22 mouse cellular contexts compared by ENCODE assay signal in the genomic region with DNA sequence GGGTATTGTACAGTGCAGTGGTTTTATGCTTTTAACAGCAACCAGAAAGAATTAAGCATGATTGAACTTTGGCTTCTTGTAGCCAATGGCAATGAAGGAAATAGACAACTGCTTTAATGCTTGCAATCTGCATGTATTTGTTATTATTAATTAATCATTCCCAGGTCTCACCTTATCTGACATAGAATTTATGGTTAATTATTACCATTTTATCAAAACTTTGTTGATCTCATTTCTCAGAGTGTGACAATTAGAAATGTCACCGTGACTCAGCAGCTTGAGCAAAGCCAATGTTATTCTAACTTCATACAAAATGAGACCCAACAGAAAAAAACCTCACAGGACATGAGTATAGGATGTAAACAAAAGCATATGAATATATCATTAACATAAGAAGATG. TPM values are rescaled to one million over a fixed set of nuclear protein-coding genes. Genes with fewer than 3 reads are reported as not detected.
DNase-seq lines count a peak whose midpoint lies in the region; ATAC-seq and TF ChIP-seq lines count a peak whose summit lies in the region.
"Had no signal": no experiment of that assay in that cellular context is flagged by ENCODE, and none has a peak within 500 bp of the region (broad histone marks: within the 10 kb centered on the region; RNA-seq: fewer than 3 reads in every experiment).

No protein-coding gene starts in this region.

- TF ChIP-seq POLR2A in liver, adult 2 months (IDR thresholded peaks at IDR 0.05; ENCODE audit: extremely low read depth, insufficient read depth, low read length), result no peak

- H3K4me3 ChIP-seq in intestine, postnatal 0 days (ENCODE audit: low read depth, low read length), result no peak overlapping the region
- no peak overlapping the region for H3K4me3 ChIP-seq in intestine, embryonic 16.5 days (ENCODE audit: low read length)
- no peak overlapping the region for H3K4me3 ChIP-seq in liver, adult 2 months (ENCODE audit: insufficient read depth, low read depth, low read length)
- no peak overlapping the region for H3K4me3 ChIP-seq in liver, embryonic 12.5 days

- TF ChIP-seq CTCF in intestine, postnatal 0 days (IDR thresholded peaks at IDR 0.05; ENCODE audit: low read depth), result no peak
- no peak for TF ChIP-seq CTCF in liver, adult 2 months (IDR thresholded peaks at IDR 0.05; ENCODE audit: low read depth, low read length)

- peak; percentile 65 for ATAC-seq in intestine, postnatal 0 days
- ATAC-seq in intestine, embryonic 16.5 days, result no peak
- no peak for ATAC-seq in liver, embryonic 12.5 days
- ATAC-seq: activated CD4-positive, CD25-positive, alpha-beta regulatory T cell, adult 4 months; CD4-positive, CD25-positive, alpha-beta regulatory T cell, adult 4 months; Patski had no signal

- 38% methylated on average over 1 of the region's 1 CpGs for WGBS in intestine, postnatal 0 days
- 86% methylated on average over 1 of the region's 1 CpGs for WGBS in intestine, embryonic 16.5 days
- 21% methylated on average over 1 of the region's 1 CpGs for WGBS in liver, adult 2 months
- 51% methylated on average over 1 of the region's 1 CpGs for WGBS in liver, embryonic 12.5 days (ENCODE audit: insufficient replicate concordance)

- no peaks in the 10 kb centered on the region for H3K9me3 ChIP-seq in intestine, postnatal 0 days (ENCODE audit: control insufficient read depth)
- no peaks in the 10 kb centered on the region for H3K9me3 ChIP-seq in intestine, embryonic 16.5 days (ENCODE audit: control insufficient read depth, low read length)
- no peaks in the 10 kb centered on the region for H3K9me3 ChIP-seq in liver, embryonic 12.5 days (replicated peaks)

- H3K4me2 ChIP-seq in intestine, postnatal 0 days (replicated peaks; ENCODE audit: low read depth), result no peak overlapping the region
- no peak overlapping the region for H3K4me2 ChIP-seq in intestine, embryonic 16.5 days (ENCODE audit: low read depth, low read length)
- no peak overlapping the region for H3K4me2 ChIP-seq in liver, embryonic 12.5 days

- no peaks in the 10 kb centered on the region for H3K4me1 ChIP-seq in intestine, postnatal 0 days (replicated peaks; ENCODE audit: control insufficient read depth, insufficient read depth, low read length)
- H3K4me1 ChIP-seq in intestine, embryonic 16.5 days (ENCODE audit: control insufficient read depth, insufficient read depth, low read length), result no peaks in the 10 kb centered on the region
- H3K4me1 ChIP-seq in liver, adult 2 months (ENCODE audit: control insufficient read depth, insufficient read depth, low read length), result peaks cover 27% of the 10 kb centered on the region
- H3K4me1 ChIP-seq in liver, embryonic 12.5 days, result no peaks in the 10 kb centered on the region

- H3K36me3 ChIP-seq in intestine, postnatal 0 days (ENCODE audit: control insufficient read depth, insufficient read depth), result no peaks in the 10 kb centered on the region
- H3K36me3 ChIP-seq in intestine, embryonic 16.5 days (ENCODE audit: control insufficient read depth, insufficient read depth, low read length), result no peaks in the 10 kb centered on the region
- H3K36me3 ChIP-seq in liver, adult 2 months (ENCODE audit: control insufficient read depth, insufficient read depth, low read length), result no peaks in the 10 kb centered on the region
- no peaks in the 10 kb centered on the region for H3K36me3 ChIP-seq in liver, embryonic 12.5 days
- H3K36me3 ChIP-seq: G1E had no signal

- no peak overlapping the region for H3K27ac ChIP-seq in intestine, postnatal 0 days (ENCODE audit: low read depth, low read length)
- H3K27ac ChIP-seq in intestine, embryonic 16.5 days (ENCODE audit: low read length), result no peak overlapping the region
- H3K27ac ChIP-seq in liver, adult 2 months (replicated peaks; ENCODE audit: insufficient read depth, low read depth, low read length), result no peak overlapping the region
- no peak overlapping the region for H3K27ac ChIP-seq in liver, embryonic 12.5 days

- H3K79me2 ChIP-seq in liver, adult 2 months (ENCODE audit: control insufficient read depth, insufficient read depth, low read length), result 0 out of 2 replicates have a peak, but pooled peaks cover 8% of the 10 kb centered on the region

- peak; percentile 92 for DNase-seq in liver, adult 2 months (ENCODE audit: extremely low read depth, low read depth, low spot score)
- DNase-seq: adrenal gland, adult 2 months; adrenal gland, adult 8-10 months; adrenal gland, postnatal 10 days; adrenal gland, postnatal 14 days; adrenal gland, postnatal 25 days; adrenal gland, postnatal 36 days; B cell, adult 2 months; cerebellum, adult 11 months; cerebellum, adult 11-12 months; cerebellum, adult 18-20 months had no signal

- H3K9ac ChIP-seq in intestine, postnatal 0 days (ENCODE audit: low read depth, low read length), result no peak overlapping the region
- no peak overlapping the region for H3K9ac ChIP-seq in intestine, embryonic 16.5 days (ENCODE audit: low read depth, low read length)
- no peak overlapping the region for H3K9ac ChIP-seq in liver, adult 2 months (ENCODE audit: low read depth, low read length)
- H3K9ac ChIP-seq in liver, embryonic 12.5 days, result no peak overlapping the region

- H3K27me3 ChIP-seq in intestine, postnatal 0 days (replicated peaks; ENCODE audit: control insufficient read depth, insufficient read depth, low read length), result no peaks in the 10 kb centered on the region
- H3K27me3 ChIP-seq in intestine, embryonic 16.5 days (replicated peaks; ENCODE audit: control insufficient read depth, insufficient read depth, low read length), result no peaks in the 10 kb centered on the region
- H3K27me3 ChIP-seq in liver, adult 2 months (ENCODE audit: control insufficient read depth, insufficient read depth, low read length), result no peaks in the 10 kb centered on the region
- no peaks in the 10 kb centered on the region for H3K27me3 ChIP-seq in liver, embryonic 12.5 days (replicated peaks)
- H3K27me3 ChIP-seq: CH12.LX, Patski had no signal

RNA-seq across cellular contexts. Expression of a gene that starts 30.0 kb away (rescaled TPM):
- 2.4 and 3.1 TPM in 2 replicates for polyA plus RNA-seq in intestine, postnatal 0 days (2015; fragmentation: Nextera tagmentation; extraction: Ambion mirVana)
- polyA plus RNA-seq in intestine, embryonic 16.5 days (2015; fragmentation: Nextera tagmentation; extraction: Ambion mirVana), result 1.8 and 2.7 TPM in 2 replicates
- total RNA-seq in liver, adult 2 months (2014; rRNA removed), result 107 and 127 TPM in 2 replicates
- polyA plus RNA-seq in liver, adult 2 months (2012; rRNA removed), result 20.8 and 26.0 TPM in 2 replicates
- 0.32 and 0.51 TPM in 2 replicates for polyA plus RNA-seq in liver, embryonic 12.5 days (2016; fragmentation: Nextera tagmentation; extraction: Ambion mirVana)
- total RNA-seq: adrenal gland, postnatal 25 days; adrenal gland, postnatal 36 days; CH12.LX; MEL had no signal
- polyA plus RNA-seq: activated CD4-positive, CD25-positive, alpha-beta regulatory T cell, adult 4 months; adrenal gland, adult 2 months; brain, embryonic 14.5 days; C2C12; CD4-positive, CD25-positive, alpha-beta regulatory T cell, adult 4 months; G1E; Patski had no signal
